Mouse (Mus musculus) heart, embryonic 13.5 days (tissue): ENCODE results near the gene Car10. TPM values are rescaled to one million over a fixed set of nuclear protein-coding genes. Genes with fewer than 3 reads are reported as not detected.

ENCODE experiments used
- ATAC-seq: fragments of 200-750 bp; cut with Nextera tagmentation; 2 replicates; pipeline ENCODE4 v1.8.0; 2017; ENCODE audit warnings: moderate TSS enrichment; ENCODE audit not compliant: insufficient number of reproducible peaks, low FRiP score, low TSS enrichment; ENCODE audit errors: extremely low read depth
- H3K27ac ChIP-seq: fragments of 300-500 bp; sonication (generic); replicated peaks from 2 replicates; pipeline ENCODE4 v1.5.1; 2015; ENCODE audit warnings: moderate library complexity, mild to moderate bottlenecking, inconsistent platforms
- H3K27me3 ChIP-seq: fragments of 300-500 bp; sonication (generic); replicated peaks from 2 replicates; pipeline ENCODE4 v1.6.1; 2015; ENCODE audit warnings: mild to moderate bottlenecking, inconsistent platforms
- H3K36me3 ChIP-seq: fragments of 300-500 bp; sonication (generic); 2 replicates; pipeline ENCODE4 v1.6.1; 2015; ENCODE audit warnings: mild to moderate bottlenecking, inconsistent platforms
- H3K4me1 ChIP-seq: fragments of 300-500 bp; sonication (generic); 2 replicates; pipeline ENCODE4 v1.6.1; 2015; ENCODE audit warnings: inconsistent platforms
- H3K4me2 ChIP-seq: fragments of 300-500 bp; sonication (generic); 2 replicates; pipeline ENCODE4 v1.6.1; 2015; ENCODE audit warnings: inconsistent platforms, mild to moderate bottlenecking, moderate library complexity
- H3K4me3 ChIP-seq: fragments of 300-500 bp; sonication (generic); 2 replicates; pipeline ENCODE4 v1.5.1; 2015; ENCODE audit warnings: moderate library complexity, mild to moderate bottlenecking, inconsistent platforms
- H3K9ac ChIP-seq: fragments of 300-500 bp; sonication (generic); 2 replicates; pipeline ENCODE4 v1.6.1; 2015; ENCODE audit warnings: inconsistent platforms, mild to moderate bottlenecking, moderate library complexity
- H3K9me3 ChIP-seq: fragments of 300-500 bp; sonication (generic); 2 replicates; pipeline ENCODE4 v1.6.1; 2016; ENCODE audit warnings: inconsistent platforms
- WGBS: fragments of 180-500 bp; shearing (Covaris S2); methylation state at CpG from one replicate; pipeline ENCODE4 v1.1.7; 2015; ENCODE audit warnings: mixed read lengths; 5-methylcytosine and 5-hydroxymethylcytosine counted together
- polyA plus RNA-seq: library from polyadenylated mRNA; unstranded; fragments of >200 nt; fragmentation: Nextera tagmentation; extraction: Ambion mirVana; gene quantifications from 2 replicates; pipeline ENCODE4 v1.2.1, GENCODE M21; 2015

Car10 gene
- polyA plus RNA-seq, 1 experiment from 2014 or later: 0.15 TPM

- Histone ChIP-seq H3K27me3 (no peaks in the 10 kb centered on the region), H3K9ac (no peak overlapping the region), H3K4me3 (no peak overlapping the region), H3K9me3 (no peaks in the 10 kb centered on the region), H3K27ac (no peak overlapping the region), H3K4me2 (no peak overlapping the region), H3K4me1 (no peaks in the 10 kb centered on the region), H3K36me3 (no peaks in the 10 kb centered on the region)
- ATAC-seq: no peak
- WGBS: 56% methylated on average over 7 of the region's 7 CpGs
These were observed 352.7 kb downstream of the Car10 start for GRCm38 (mm10) chr11:93450535-93450934.

- Histone ChIP-seq H3K4me1 (no peaks in the 10 kb centered on the region), H3K36me3 (no peaks in the 10 kb centered on the region), H3K27me3 (no peaks in the 10 kb centered on the region), H3K4me3 (no peak overlapping the region), H3K9me3 (no peaks in the 10 kb centered on the region), H3K27ac (no peak overlapping the region), H3K9ac (no peak overlapping the region), H3K4me2 (no peak overlapping the region)
- WGBS: 74% methylated on average over 4 of the region's 4 CpGs
- ATAC-seq: no peak
These were observed 368.4 kb downstream of the Car10 start for GRCm38 (mm10) chr11:93466221-93466620.

- H3K4me2 ChIP-seq: no peak overlapping the region
- 65% methylated on average over 3 of the region's 3 CpGs for WGBS
- H3K9ac ChIP-seq: no peak overlapping the region
- no peaks in the 10 kb centered on the region for H3K27me3 ChIP-seq
- H3K4me1 ChIP-seq: no peaks in the 10 kb centered on the region
- no peaks in the 10 kb centered on the region for H3K9me3 ChIP-seq
- no peak overlapping the region for H3K27ac ChIP-seq
- no peaks in the 10 kb centered on the region for H3K36me3 ChIP-seq
- H3K4me3 ChIP-seq: no peak overlapping the region
- no peak for ATAC-seq
These were observed 369.9 kb downstream of the Car10 start for GRCm38 (mm10) chr11:93467711-93468110.

- Histone ChIP-seq H3K4me3 (no peak overlapping the region), H3K9me3 (no peaks in the 10 kb centered on the region), H3K36me3 (no peaks in the 10 kb centered on the region), H3K9ac (no peak overlapping the region), H3K27me3 (no peaks in the 10 kb centered on the region), H3K4me1 (no peaks in the 10 kb centered on the region), H3K27ac (no peak overlapping the region), H3K4me2 (no peak overlapping the region)
- WGBS: 69% methylated on average over 7 of the region's 7 CpGs
- ATAC-seq: no peak
These were observed 372.9 kb downstream of the Car10 start for GRCm38 (mm10) chr11:93470771-93471170.

GRCm38 (mm10) chr11:93471573-93472179, 373.8 kb downstream of the Car10 start:
- H3K9ac ChIP-seq: no peak overlapping the region
- H3K36me3 ChIP-seq: no peaks in the 10 kb centered on the region
- ATAC-seq: no peak
- H3K9me3 ChIP-seq: no peaks in the 10 kb centered on the region
- no peaks in the 10 kb centered on the region for H3K4me1 ChIP-seq
- H3K27ac ChIP-seq: no peak overlapping the region
- no peak overlapping the region for H3K4me2 ChIP-seq
- WGBS: 43% methylated on average over 10 of the region's 10 CpGs
- H3K4me3 ChIP-seq: no peak overlapping the region
- no peaks in the 10 kb centered on the region for H3K27me3 ChIP-seq

GRCm38 (mm10) chr11:93484661-93485060, 386.8 kb downstream of the Car10 start:
- no peak for ATAC-seq
- 55% methylated on average over 4 of the region's 4 CpGs for WGBS
- H3K4me2 ChIP-seq: no peak overlapping the region
- no peak overlapping the region for H3K9ac ChIP-seq
- H3K36me3 ChIP-seq: no peaks in the 10 kb centered on the region
- H3K9me3 ChIP-seq: no peaks in the 10 kb centered on the region
- no peak overlapping the region for H3K27ac ChIP-seq
- no peak overlapping the region for H3K4me3 ChIP-seq
- no peaks in the 10 kb centered on the region for H3K27me3 ChIP-seq
- H3K4me1 ChIP-seq: no peaks in the 10 kb centered on the region

- WGBS: 78% methylated on average over 1 of the region's 1 CpGs
- H3K27me3 ChIP-seq: no peaks in the 10 kb centered on the region
- H3K4me2 ChIP-seq: no peak overlapping the region
- H3K4me1 ChIP-seq: no peaks in the 10 kb centered on the region
- H3K36me3 ChIP-seq: no peaks in the 10 kb centered on the region
- no peak overlapping the region for H3K27ac ChIP-seq
- no peak overlapping the region for H3K4me3 ChIP-seq
- ATAC-seq: no peak
- H3K9ac ChIP-seq: no peak overlapping the region
- H3K9me3 ChIP-seq: no peaks in the 10 kb centered on the region
These were observed 389.2 kb downstream of the Car10 start for GRCm38 (mm10) chr11:93487021-93487420.

GRCm38 (mm10) chr11:93487913-93488604, 390.2 kb downstream of the Car10 start:
- Histone ChIP-seq H3K27ac (no peak overlapping the region), H3K27me3 (no peaks in the 10 kb centered on the region), H3K4me1 (no peaks in the 10 kb centered on the region), H3K36me3 (no peaks in the 10 kb centered on the region), H3K9ac (no peak overlapping the region), H3K4me3 (no peak overlapping the region), H3K4me2 (no peak overlapping the region), H3K9me3 (no peaks in the 10 kb centered on the region)
- 73% methylated on average over 3 of the region's 3 CpGs for WGBS
- no peak for ATAC-seq

- Histone ChIP-seq H3K36me3 (no peaks in the 10 kb centered on the region), H3K27ac (no peak overlapping the region), H3K27me3 (no peaks in the 10 kb centered on the region), H3K4me2 (no peak overlapping the region), H3K4me1 (no peaks in the 10 kb centered on the region), H3K9ac (no peak overlapping the region), H3K4me3 (no peak overlapping the region), H3K9me3 (no peaks in the 10 kb centered on the region)
- ATAC-seq: no peak
- 70% methylated on average over 11 of the region's 11 CpGs for WGBS
These were observed 392.5 kb downstream of the Car10 start for GRCm38 (mm10) chr11:93490211-93490820.

- H3K4me3 ChIP-seq: no peak overlapping the region
- 77% methylated on average over 6 of the region's 6 CpGs for WGBS
- no peak overlapping the region for H3K9ac ChIP-seq
- H3K36me3 ChIP-seq: no peaks in the 10 kb centered on the region
- H3K9me3 ChIP-seq: no peaks in the 10 kb centered on the region
- ATAC-seq: no peak
- H3K4me2 ChIP-seq: no peak overlapping the region
- H3K27ac ChIP-seq: no peak overlapping the region
- H3K27me3 ChIP-seq: no peaks in the 10 kb centered on the region
- no peaks in the 10 kb centered on the region for H3K4me1 ChIP-seq
These were observed 400.1 kb downstream of the Car10 start for GRCm38 (mm10) chr11:93497896-93498295.

GRCm38 (mm10) chr11:93500442-93500841, 402.6 kb downstream of the Car10 start:
- Histone ChIP-seq H3K4me3 (no peak overlapping the region), H3K4me1 (no peaks in the 10 kb centered on the region), H3K27ac (no peak overlapping the region), H3K9me3 (no peaks in the 10 kb centered on the region), H3K36me3 (no peaks in the 10 kb centered on the region), H3K27me3 (no peaks in the 10 kb centered on the region), H3K4me2 (no peak overlapping the region), H3K9ac (no peak overlapping the region)
- 45% methylated on average over 4 of the region's 4 CpGs for WGBS
- ATAC-seq: no peak

- Histone ChIP-seq H3K27ac (no peak overlapping the region), H3K9me3 (no peaks in the 10 kb centered on the region), H3K9ac (no peak overlapping the region), H3K4me1 (no peaks in the 10 kb centered on the region), H3K36me3 (no peaks in the 10 kb centered on the region), H3K4me2 (no peak overlapping the region), H3K27me3 (no peaks in the 10 kb centered on the region), H3K4me3 (no peak overlapping the region)
- WGBS: 75% methylated on average over 5 of the region's 5 CpGs
- no peak for ATAC-seq
These were observed 403.8 kb downstream of the Car10 start for GRCm38 (mm10) chr11:93501671-93502070.
